Mouse (Mus musculus) liver, embryonic 14.5 days (tissue): Measurements from ENCODE around the gene 2810408A11Rik. TPM values are rescaled to one million over a fixed set of nuclear protein-coding genes. Genes with fewer than 3 reads are reported as not detected.

ENCODE experiments used
- ATAC-seq: fragments of 200-750 bp; cut with Nextera tagmentation; 2 replicates; pipeline ENCODE4 v1.8.0; 2017; ENCODE audit warnings: moderate number of reproducible peaks, mild to moderate bottlenecking, moderate library complexity; ENCODE audit not compliant: insufficient read depth
- DNase-seq, 3 experiments: peaks; one replicate each; pipeline ENCODE4 v3.0.0-alpha.2; 2012 to 2013; ENCODE audit warnings: low read depth in 3 of 3, low spot score in 3 of 3
- H3K27ac ChIP-seq: fragments of 300-500 bp; sonication (generic); 2 replicates; pipeline ENCODE4 v1.5.1; 2014; ENCODE audit warnings: moderate library complexity, mild to moderate bottlenecking, control low read depth, inconsistent platforms
- H3K27me3 ChIP-seq: fragments of 300-500 bp; sonication (generic); 2 replicates; pipeline ENCODE4 v1.6.1; 2014; ENCODE audit warnings: mild to moderate bottlenecking, low read length, moderate library complexity; ENCODE audit not compliant: control insufficient read depth, insufficient read depth
- H3K36me3 ChIP-seq: fragments of 300-500 bp; sonication (generic); replicated peaks from 2 replicates; pipeline ENCODE4 v1.6.1; 2014; ENCODE audit warnings: low read depth; ENCODE audit not compliant: control insufficient read depth, insufficient read depth
- H3K4me1 ChIP-seq, 2 experiments: fragments of 200-500 bp in 1 of 2; fragments of 300-500 bp in 1 of 2; sonication (generic) in 1 of 2; replicated peaks; 2 replicates each; pipeline ENCODE4 v1.6.1; 2012 to 2014; ENCODE audit warnings: antibody characterized with exemption in 1 of 2, inconsistent platforms in 1 of 2, low read length in 1 of 2; ENCODE audit not compliant: control insufficient read depth in 2 of 2, insufficient read depth in 2 of 2
- H3K4me2 ChIP-seq: fragments of 300-500 bp; sonication (generic); 2 replicates; pipeline ENCODE4 v1.6.1; 2014; ENCODE audit warnings: low read depth, mild to moderate bottlenecking, control low read depth, moderate library complexity
- H3K4me3 ChIP-seq, 2 experiments: fragments of 200-500 bp in 1 of 2; fragments of 300-500 bp in 1 of 2; sonication (generic) in 1 of 2; 2 replicates each; pipeline ENCODE4 v1.5.1; 2012 to 2014; ENCODE audit warnings: low read depth in 2 of 2, low read length in 2 of 2, mild to moderate bottlenecking in 2 of 2, control low read depth in 1 of 2, inconsistent platforms in 1 of 2, moderate library complexity in 1 of 2; ENCODE audit not compliant: insufficient read depth in 1 of 2
- H3K9ac ChIP-seq: fragments of 300-500 bp; sonication (generic); replicated peaks from 2 replicates; pipeline ENCODE4 v1.6.1; 2014; ENCODE audit warnings: mild to moderate bottlenecking, control low read depth, moderate library complexity
- H3K9me3 ChIP-seq: fragments of 300-500 bp; sonication (generic); 2 replicates; pipeline ENCODE4 v1.6.1; 2016; ENCODE audit warnings: low read length, mixed read lengths; ENCODE audit not compliant: control insufficient read depth
- CTCF ChIP-seq: IDR thresholded peaks from 2 replicates; pipeline ENCODE4 v1.5.1; 2016; ENCODE audit warnings: antibody characterized with exemption, low read depth, control low read depth
- EP300 ChIP-seq: IDR thresholded peaks from 2 replicates; pipeline ENCODE4 v1.6.1; 2016; ENCODE audit warnings: antibody characterized with exemption, low read depth
- WGBS: fragments of 180-500 bp; shearing (Covaris S2); extraction: QIAGEN DNeasy Blood & Tissue Kit; methylation state at CpG from one replicate; pipeline ENCODE4 v1.1.7; 2014; ENCODE audit not compliant: insufficient replicate concordance; 5-methylcytosine and 5-hydroxymethylcytosine counted together
- polyA plus RNA-seq, 2 experiments: library from polyadenylated mRNA; depleted of rRNA in 1 of 2; stranded (reverse) in 1 of 2; unstranded in 1 of 2; fragments of >200 nt; fragmentation: Nextera tagmentation in 1 of 2; extraction: Ambion mirVana in 1 of 2; gene quantifications; 2 replicates each; pipeline versions ENCODE4 v1.2.1 to v1.2.3; 2012 to 2014

Gene 2810408A11Rik
- polyA plus RNA-seq, 2 experiments, result 0.48 to 0.93 TPM

GRCm38 (mm10) chr11:69922796-69923195, 22.0 kb upstream of the 2810408A11Rik start:
- H3K27ac ChIP-seq, result peak overlapping the region; percentile 99
- H3K36me3 ChIP-seq, result peaks cover 17% of the 10 kb centered on the region
- no peak for ATAC-seq
- 59% methylated on average over 3 of the region's 3 CpGs for WGBS
- peak overlapping the region; percentile 84; the same call in 1 of the 2 replicates for H3K9ac ChIP-seq
- H3K4me1 ChIP-seq, result peaks cover 30 to 31% of the 10 kb centered on the region in 2 experiments
- no peak for DNase-seq
- TF ChIP-seq EP300 (no peak), CTCF (no peak)
- peak overlapping the region; percentile 100 for H3K4me2 ChIP-seq
- peak overlapping the region in 1 of 2 experiments; percentile 99; a peak in 2 of 4 replicates for H3K4me3 ChIP-seq
- H3K27me3 ChIP-seq, result no peaks in the 10 kb centered on the region
- H3K9me3 ChIP-seq, result no peaks in the 10 kb centered on the region

GRCm38 (mm10) chr11:69922012-69922756, 21.4 kb upstream of the 2810408A11Rik start:
- H3K27me3 ChIP-seq, result no peaks in the 10 kb centered on the region
- peak overlapping the region; percentile 81 to 99 for H3K4me3 ChIP-seq
- peak overlapping the region; percentile 99 for H3K27ac ChIP-seq
- peaks cover 36 to 37% of the 10 kb centered on the region in 2 experiments for H3K4me1 ChIP-seq
- peak overlapping the region; percentile 100 for H3K4me2 ChIP-seq
- H3K9ac ChIP-seq, result peak overlapping the region; percentile 84
- peak; percentile 19; the same call in 1 of the 2 replicates for TF ChIP-seq CTCF
- no peak; the same call in 1 of the 2 replicates for TF ChIP-seq EP300
- 1% methylated on average over 12 of the region's 12 CpGs for WGBS
- H3K36me3 ChIP-seq, result peaks cover 23% of the 10 kb centered on the region
- H3K9me3 ChIP-seq, result no peaks in the 10 kb centered on the region
- ATAC-seq (no peak), DNase-seq (no peak)

- under 1% methylated on average over 78 of the region's 78 CpGs for WGBS
- H3K36me3 ChIP-seq, result peaks cover 31% of the 10 kb centered on the region
- TF ChIP-seq EP300, result no peak
- peak; percentile 85 for TF ChIP-seq CTCF
- H3K9ac ChIP-seq, result peak within 1 kb of the TSS; percentile 84
- no peaks in the 10 kb centered on the region for H3K9me3 ChIP-seq
- peak within 1 kb of the TSS; percentile 99 for H3K27ac ChIP-seq
- H3K4me3 ChIP-seq, result peak within 1 kb of the TSS; percentile 99
- no peaks in the 10 kb centered on the region for H3K27me3 ChIP-seq
- peak; percentile 99 to 100 (median 99) for DNase-seq
- peak within 1 kb of the TSS; percentile 100 for H3K4me2 ChIP-seq
- peak; percentile 88 for ATAC-seq
- H3K4me1 ChIP-seq, result peaks cover 42 to 45% of the 10 kb centered on the region in 2 experiments
Observed at GRCm38 (mm10) chr11:69921114-69922011, 20.6 kb upstream of the 2810408A11Rik start, which contains the start of gene Eif5a. TSS of gene Eif5a (minus strand) at chr11:69921958.

- H3K4me1 ChIP-seq, result peaks cover 49 to 51% of the 10 kb centered on the region in 2 experiments
Observed at GRCm38 (mm10) chr11:69920266-69921031, 19.7 kb upstream of the 2810408A11Rik start.

More at GRCm38 (mm10) chr11:69920266-69921031, 19.7 kb upstream of the 2810408A11Rik start:
- DNase-seq (no peak), ATAC-seq (peak; percentile 20)
- TF ChIP-seq EP300, result no peak
- peak; percentile 23; the same call in 1 of the 2 replicates for TF ChIP-seq CTCF
- Histone ChIP-seq H3K4me2 (peak overlapping the region; percentile 100), H3K36me3 (peaks cover 39% of the 10 kb centered on the region), H3K27ac (peak overlapping the region; percentile 95), H3K27me3 (no peaks in the 10 kb centered on the region), H3K4me3 (peak overlapping the region; percentile 99), H3K9ac (peak overlapping the region; percentile 81), H3K9me3 (no peaks in the 10 kb centered on the region)
- WGBS, result under 1% methylated on average over 57 of the region's 65 CpGs
